Mouse (Mus musculus): ENCODE measurements around the gene Htr1d. TPM values are rescaled to one million over a fixed set of nuclear protein-coding genes. Genes with fewer than 3 reads are reported as not detected.
A peak's percentile ranks its signal among the peaks of the same experiment; 100 is the strongest.

Gene Htr1d
- polyA plus RNA-seq, 1 experiment from 2014 or later: 0.16 TPM

DNA sequence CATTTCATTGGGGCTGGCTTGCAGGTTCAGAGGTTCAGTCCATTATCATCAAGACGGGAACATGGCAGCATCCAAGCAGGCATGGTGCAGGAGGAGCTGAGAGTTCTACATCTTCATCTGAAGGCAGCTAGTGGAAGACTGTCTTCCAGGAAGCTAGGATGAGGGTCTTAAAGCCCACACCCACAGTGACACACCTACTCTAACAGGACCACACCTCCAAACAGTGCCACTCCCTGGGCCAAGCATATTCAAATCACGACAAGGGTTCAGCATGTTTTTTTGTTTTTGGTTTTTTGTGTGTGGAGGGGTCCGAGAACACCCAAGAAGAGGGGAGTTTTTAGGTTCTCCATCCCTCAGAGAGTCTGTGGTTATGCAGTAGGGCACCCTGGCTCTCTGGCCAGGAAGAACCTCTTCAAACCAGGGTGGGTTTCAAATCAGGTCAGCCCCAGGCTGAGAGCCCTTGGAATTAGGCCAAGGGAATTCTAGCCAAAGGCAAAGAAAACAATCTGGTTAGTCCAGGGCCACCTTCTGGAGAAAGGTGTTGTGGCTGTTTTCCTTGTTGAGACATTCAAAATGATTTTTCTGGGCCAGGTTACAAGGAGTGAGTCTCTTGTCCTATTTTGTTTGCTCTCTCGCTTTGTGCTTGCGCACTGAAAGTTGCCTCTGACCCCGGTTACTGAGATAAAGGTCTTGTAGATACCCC, 33.3 kb downstream of the Htr1d start:
- Histone ChIP-seq H3K36me3 (replicated peaks) (no peaks in the 10 kb centered on the region), H3K27ac (replicated peaks) (no peak overlapping the region), H3K9me3 (no peaks in the 10 kb centered on the region), H3K4me1 (peaks cover 14% of the 10 kb centered on the region), H3K4me3 (no peak overlapping the region), H3K27me3 (replicated peaks; ENCODE audit: low read depth, poor library complexity, severe bottlenecking) (peaks cover 24% of the 10 kb centered on the region)
- 91% methylated on average over 6 of the region's 6 CpGs for WGBS
- DNase-seq (ENCODE audit: low spot score): no peak

DNA sequence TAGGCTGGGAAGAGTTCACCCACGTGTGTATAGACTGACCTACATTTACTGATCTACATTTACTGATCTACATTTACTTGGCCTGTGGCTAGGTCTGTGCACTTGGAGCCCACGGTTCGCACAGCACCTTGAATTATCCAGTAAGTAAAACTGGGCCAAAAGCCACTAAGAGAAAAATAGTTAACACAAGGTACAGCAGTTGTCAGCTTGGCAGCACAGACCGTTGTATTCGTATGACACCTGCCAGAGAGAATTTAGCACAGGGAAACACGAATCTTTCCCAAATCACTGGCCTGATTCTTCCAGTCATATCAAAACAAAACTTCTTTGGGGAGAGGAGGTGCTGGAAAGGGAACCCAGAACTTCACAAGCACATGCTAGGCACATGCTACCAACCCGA, 35.0 kb downstream of the Htr1d start:
- Histone ChIP-seq H3K4me3 (no peak overlapping the region), H3K9me3 (no peaks in the 10 kb centered on the region), H3K27ac (replicated peaks) (no peak overlapping the region), H3K27me3 (replicated peaks; ENCODE audit: low read depth, poor library complexity, severe bottlenecking) (peaks cover 40% of the 10 kb centered on the region), H3K4me1 (peaks cover 29% of the 10 kb centered on the region), H3K36me3 (replicated peaks) (no peaks in the 10 kb centered on the region)
- no peak for DNase-seq (ENCODE audit: low spot score)
- WGBS: 84% methylated on average over 7 of the region's 7 CpGs

- H3K27ac ChIP-seq (replicated peaks): no peak overlapping the region
- WGBS: 86% methylated on average over 12 of the region's 12 CpGs
- H3K27me3 ChIP-seq (replicated peaks; ENCODE audit: low read depth, poor library complexity, severe bottlenecking): peaks cover 49% of the 10 kb centered on the region
- no peaks in the 10 kb centered on the region for H3K9me3 ChIP-seq
- no peaks in the 10 kb centered on the region for H3K36me3 ChIP-seq (replicated peaks)
- H3K4me3 ChIP-seq: no peak overlapping the region
- H3K4me1 ChIP-seq: peaks cover 33% of the 10 kb centered on the region
- DNase-seq (ENCODE audit: low spot score): no peak
These were observed 35.9 kb downstream of the Htr1d start for GRCm38 (mm10) chr4:136459210-136459609.

DNA sequence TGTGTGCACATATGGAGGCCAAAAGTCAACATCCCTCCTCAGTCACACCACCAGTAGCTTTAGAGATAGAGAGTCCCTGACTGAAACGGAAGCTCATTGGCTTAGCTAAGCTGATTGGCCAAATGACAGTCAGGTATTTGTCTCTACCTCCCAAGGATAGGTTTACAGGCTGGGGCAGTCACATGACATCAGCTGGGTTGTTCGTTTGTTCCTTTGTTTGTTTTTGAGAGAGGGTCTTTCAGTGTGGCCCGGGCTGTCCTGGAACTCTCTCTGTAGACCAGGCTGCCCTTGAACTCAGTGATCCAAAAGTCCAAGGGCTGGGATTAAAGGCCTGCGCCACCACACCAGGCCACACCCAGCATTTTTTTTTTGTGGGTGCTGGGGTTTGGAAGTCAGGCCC, 37.9 kb downstream of the Htr1d start:
- Histone ChIP-seq H3K36me3 (replicated peaks) (no peaks in the 10 kb centered on the region), H3K4me3 (no peak overlapping the region), H3K9me3 (no peaks in the 10 kb centered on the region), H3K4me1 (peaks cover 27% of the 10 kb centered on the region), H3K27ac (replicated peaks) (no peak overlapping the region), H3K27me3 (replicated peaks; ENCODE audit: low read depth, poor library complexity, severe bottlenecking) (peaks cover 69% of the 10 kb centered on the region)
- 26% methylated on average over 4 of the region's 4 CpGs for WGBS
- no peak for DNase-seq (ENCODE audit: low spot score)

- DNase-seq (ENCODE audit: low spot score): no peak
- 11% methylated on average over 6 of the region's 6 CpGs for WGBS
These were observed 38.4 kb downstream of the Htr1d start for GRCm38 (mm10) chr4:136461761-136462085.

GRCm38 (mm10) chr4:136462086-136462838, 38.9 kb downstream of the Htr1d start, which contains the start of gene 6030445D17Rik:
TSS of gene 6030445D17Rik (plus strand) at chr4:136462250.
- Histone ChIP-seq H3K9me3 (no peaks in the 10 kb centered on the region), H3K27ac (replicated peaks) (peak within 1 kb of the TSS; percentile 84), H3K4me3 (peak within 1 kb of the TSS; percentile 82), H3K4me1 (peaks cover 30% of the 10 kb centered on the region), H3K36me3 (replicated peaks) (no peaks in the 10 kb centered on the region), H3K27me3 (replicated peaks; ENCODE audit: low read depth, poor library complexity, severe bottlenecking) (peaks cover 72% of the 10 kb centered on the region)
- DNase-seq (ENCODE audit: low spot score): peak; percentile 77
- under 1% methylated on average over 64 of the region's 64 CpGs for WGBS

More at GRCm38 (mm10) chr4:136461761-136462085, 38.4 kb downstream of the Htr1d start:
- peak overlapping the region; percentile 82 for H3K4me3 ChIP-seq
- no peaks in the 10 kb centered on the region for H3K36me3 ChIP-seq (replicated peaks)
- H3K4me1 ChIP-seq: peaks cover 30% of the 10 kb centered on the region
- peaks cover 72% of the 10 kb centered on the region for H3K27me3 ChIP-seq (replicated peaks; ENCODE audit: low read depth, poor library complexity, severe bottlenecking)
- peak overlapping the region; percentile 19 for H3K27ac ChIP-seq (replicated peaks)
- H3K9me3 ChIP-seq: no peaks in the 10 kb centered on the region

- no peaks in the 10 kb centered on the region for H3K9me3 ChIP-seq
- H3K4me1 ChIP-seq: peaks cover 30% of the 10 kb centered on the region
- peaks cover 72% of the 10 kb centered on the region for H3K27me3 ChIP-seq (replicated peaks; ENCODE audit: low read depth, poor library complexity, severe bottlenecking)
- no peaks in the 10 kb centered on the region for H3K36me3 ChIP-seq (replicated peaks)
- H3K4me3 ChIP-seq: peak overlapping the region; percentile 82
- WGBS: 1% methylated on average over 8 of the region's 8 CpGs
- DNase-seq (ENCODE audit: low spot score): no peak
- H3K27ac ChIP-seq (replicated peaks): peak overlapping the region; percentile 84
These were observed 39.5 kb downstream of the Htr1d start for GRCm38 (mm10) chr4:136462839-136463178.

DNA sequence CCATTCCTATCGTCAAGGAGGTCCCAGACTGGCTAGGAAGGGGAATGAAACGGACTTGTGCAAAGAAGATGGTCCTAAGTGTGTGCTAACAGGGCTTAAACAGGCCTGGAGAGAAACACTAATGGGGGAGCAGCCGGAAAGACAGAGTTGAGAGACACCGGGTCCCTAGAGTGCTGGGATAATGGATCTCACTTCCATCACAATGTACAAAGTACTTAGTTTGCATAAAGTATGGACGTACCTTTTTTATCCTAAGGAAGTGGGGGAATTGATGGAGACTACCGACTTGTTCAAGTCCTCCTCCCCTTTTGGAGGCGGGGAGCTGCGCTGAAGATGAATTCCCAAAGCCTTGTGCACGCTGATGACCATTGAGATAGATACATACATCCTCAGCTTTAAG, 40.1 kb downstream of the Htr1d start:
- no peak for DNase-seq (ENCODE audit: low spot score)
- Histone ChIP-seq H3K4me3 (peak overlapping the region; percentile 82), H3K27me3 (replicated peaks; ENCODE audit: low read depth, poor library complexity, severe bottlenecking) (peaks cover 72% of the 10 kb centered on the region), H3K4me1 (peaks cover 30% of the 10 kb centered on the region), H3K36me3 (replicated peaks) (no peaks in the 10 kb centered on the region), H3K9me3 (no peaks in the 10 kb centered on the region), H3K27ac (replicated peaks) (no peak overlapping the region)
- WGBS: 10% methylated on average over 9 of the region's 9 CpGs

GRCm38 (mm10) chr4:136466226-136466625, 42.9 kb downstream of the Htr1d start:
- WGBS: 72% methylated on average over 4 of the region's 4 CpGs
- H3K4me1 ChIP-seq: peaks cover 42% of the 10 kb centered on the region
- H3K36me3 ChIP-seq (replicated peaks): no peaks in the 10 kb centered on the region
- H3K4me3 ChIP-seq: no peak overlapping the region
- peaks cover 52% of the 10 kb centered on the region for H3K27me3 ChIP-seq (replicated peaks; ENCODE audit: low read depth, poor library complexity, severe bottlenecking)
- H3K9me3 ChIP-seq: no peaks in the 10 kb centered on the region
- no peak overlapping the region for H3K27ac ChIP-seq (replicated peaks)
- DNase-seq (ENCODE audit: low spot score): no peak

DNA sequence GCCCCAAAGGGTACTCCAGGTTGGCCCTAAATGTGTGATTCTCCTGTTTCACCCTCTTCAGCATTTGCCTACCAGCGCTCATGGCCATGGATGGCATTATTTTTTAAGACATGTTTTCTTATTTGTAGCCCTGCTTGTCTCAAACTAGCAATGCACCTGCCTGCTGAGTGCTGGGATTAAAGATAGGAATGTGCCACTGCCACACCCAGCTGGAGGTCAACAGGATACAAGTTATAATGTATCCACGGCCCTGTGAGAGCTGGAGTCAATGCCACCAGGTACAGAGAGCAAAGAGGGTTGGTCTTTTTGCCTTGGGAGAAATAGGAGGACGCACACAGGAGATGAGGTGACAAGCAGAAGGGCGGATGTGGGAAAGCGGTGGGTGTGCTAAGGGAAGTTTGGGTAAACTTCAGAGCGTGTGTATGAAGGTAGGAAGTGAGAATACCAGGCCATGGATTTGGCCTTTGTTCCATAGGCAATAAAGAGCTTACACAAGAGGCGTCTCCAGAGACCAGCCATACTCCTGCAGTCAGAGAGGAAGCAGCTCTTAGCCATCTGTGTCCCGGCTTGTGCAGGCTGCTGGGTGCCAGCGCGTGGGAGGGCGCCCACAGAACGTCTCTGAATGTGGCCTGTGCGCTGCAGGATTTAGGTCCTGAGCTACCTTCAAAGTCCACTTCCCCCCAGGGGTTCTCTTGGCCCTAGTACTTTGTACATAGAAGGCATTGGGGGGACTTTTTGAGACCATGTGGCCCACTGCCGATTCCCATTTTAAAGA, 45.4 kb downstream of the Htr1d start:
- DNase-seq (ENCODE audit: low spot score): no peak
- no peaks in the 10 kb centered on the region for H3K36me3 ChIP-seq (replicated peaks)
- H3K4me1 ChIP-seq: peaks cover 38% of the 10 kb centered on the region
- 0 out of 2 replicates have a peak overlapping the region, but pooled peaks have one; percentile 1 for H3K27ac ChIP-seq (replicated peaks)
- peak overlapping the region; percentile 99 for H3K4me3 ChIP-seq
- H3K9me3 ChIP-seq: no peaks in the 10 kb centered on the region
- WGBS: 71% methylated on average over 14 of the region's 14 CpGs
- peaks cover 27% of the 10 kb centered on the region for H3K27me3 ChIP-seq (replicated peaks; ENCODE audit: low read depth, poor library complexity, severe bottlenecking)

DNA sequence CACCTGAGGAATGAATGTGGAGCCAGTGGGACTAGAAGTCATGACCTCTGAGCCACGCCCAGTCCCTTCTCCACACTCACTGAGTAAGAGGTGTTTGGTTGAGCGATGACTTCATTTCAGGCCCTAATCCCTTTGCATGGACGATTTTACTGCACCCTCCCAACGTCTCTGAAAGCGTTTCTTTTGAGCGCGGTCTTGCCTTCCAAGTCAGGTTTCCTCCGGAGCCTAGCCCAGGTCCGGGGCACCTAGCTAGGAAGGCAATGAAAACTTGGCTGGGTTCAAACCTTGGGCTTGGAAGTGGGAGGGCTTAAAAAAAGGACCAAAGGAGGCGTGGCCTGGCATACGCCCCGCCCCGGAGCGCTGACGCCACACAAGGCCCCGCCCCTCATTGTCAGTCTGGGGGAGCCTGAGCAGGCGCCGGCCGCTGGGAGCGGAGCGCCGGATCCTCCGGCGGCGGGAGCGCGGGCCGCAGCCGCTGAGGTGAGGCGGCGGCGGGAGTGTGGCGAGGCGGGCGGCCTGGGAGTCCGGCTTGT, 46.1 kb downstream of the Htr1d start, which contains the start of gene Luzp1:
Gene Luzp1, plus strand, starts transcription at position 391 of the 533 bp plus-strand sequence.
- H3K27ac ChIP-seq (replicated peaks): peak within 1 kb of the TSS; percentile 99
- WGBS: 1% methylated on average over 36 of the region's 36 CpGs
- H3K27me3 ChIP-seq (replicated peaks; ENCODE audit: low read depth, poor library complexity, severe bottlenecking): peaks cover 20% of the 10 kb centered on the region
- peak within 1 kb of the TSS; percentile 99 for H3K4me3 ChIP-seq
- no peaks in the 10 kb centered on the region for H3K36me3 ChIP-seq (replicated peaks)
- no peaks in the 10 kb centered on the region for H3K9me3 ChIP-seq
- peaks cover 43% of the 10 kb centered on the region for H3K4me1 ChIP-seq
- peak; percentile 96 for DNase-seq (ENCODE audit: low spot score)

GRCm38 (mm10) chr4:136469941-136470346, 46.6 kb downstream of the Htr1d start:
- H3K4me3 ChIP-seq: peak overlapping the region; percentile 99
- DNase-seq (ENCODE audit: low spot score): no peak
- no peaks in the 10 kb centered on the region for H3K36me3 ChIP-seq (replicated peaks)
- H3K9me3 ChIP-seq: no peaks in the 10 kb centered on the region
- H3K27ac ChIP-seq (replicated peaks): peak overlapping the region; percentile 99
- WGBS: under 1% methylated on average over 42 of the region's 55 CpGs
- H3K4me1 ChIP-seq: peaks cover 43% of the 10 kb centered on the region
- peaks cover 15% of the 10 kb centered on the region for H3K27me3 ChIP-seq (replicated peaks; ENCODE audit: low read depth, poor library complexity, severe bottlenecking)

Data from embryonic facial prominence, embryonic 10.5 days (tissue).